Mouse (Mus musculus): ENCODE measurements around the gene Ttll1. TPM values are rescaled to one million over a fixed set of nuclear protein-coding genes. Genes with fewer than 3 reads are reported as not detected.

Gene Ttll1
- polyA plus RNA-seq, 1 experiment from 2014 or later: 15.1 TPM

- H3K4me2 ChIP-seq: no peak overlapping the region
- 67% methylated on average over 2 of the region's 2 CpGs for WGBS
- no peak for DNase-seq
- no peaks in the 10 kb centered on the region for H3K27me3 ChIP-seq (ENCODE audit: insufficient read depth, low read length)
- peak overlapping the region; percentile 73 for H3K27ac ChIP-seq (ENCODE audit: low read depth)
- no peak overlapping the region for H3K9ac ChIP-seq
- peaks cover 21% of the 10 kb centered on the region; the same call in 1 of the 2 replicates for H3K4me1 ChIP-seq (ENCODE audit: insufficient read depth)
- ATAC-seq (ENCODE audit: insufficient read depth): peak; percentile 38; the same call in 1 of the 2 replicates
- H3K4me3 ChIP-seq (ENCODE audit: low read depth, low read length): no peak overlapping the region
- no peaks in the 10 kb centered on the region for H3K36me3 ChIP-seq (ENCODE audit: insufficient read depth)
- TF ChIP-seq CTCF (IDR thresholded peaks at IDR 0.05; ENCODE audit: low read depth): no peak
- no peaks in the 10 kb centered on the region for H3K9me3 ChIP-seq (ENCODE audit: low read depth, low read length)
Measured at GRCm38 (mm10) chr15:83445908-83446307, 64.8 kb downstream of the Ttll1 start.

- H3K4me1 ChIP-seq (ENCODE audit: insufficient read depth): peaks cover 21% of the 10 kb centered on the region; the same call in 1 of the 2 replicates
- no peak overlapping the region for H3K9ac ChIP-seq
- ATAC-seq (ENCODE audit: insufficient read depth): no peak
- peak overlapping the region; percentile 72; the same call in 1 of the 2 replicates for H3K27ac ChIP-seq (ENCODE audit: low read depth)
- DNase-seq: no peak
- TF ChIP-seq CTCF (IDR thresholded peaks at IDR 0.05; ENCODE audit: low read depth): no peak
- no peaks in the 10 kb centered on the region for H3K27me3 ChIP-seq (ENCODE audit: insufficient read depth, low read length)
- no peak overlapping the region for H3K4me3 ChIP-seq (ENCODE audit: low read depth, low read length)
- no peaks in the 10 kb centered on the region for H3K36me3 ChIP-seq (ENCODE audit: insufficient read depth)
- WGBS: 56% methylated on average over 5 of the region's 5 CpGs
- no peaks in the 10 kb centered on the region for H3K9me3 ChIP-seq (ENCODE audit: low read depth, low read length)
- H3K4me2 ChIP-seq: no peak overlapping the region
Measured at GRCm38 (mm10) chr15:83445383-83445782, 65.3 kb downstream of the Ttll1 start.

DNA sequence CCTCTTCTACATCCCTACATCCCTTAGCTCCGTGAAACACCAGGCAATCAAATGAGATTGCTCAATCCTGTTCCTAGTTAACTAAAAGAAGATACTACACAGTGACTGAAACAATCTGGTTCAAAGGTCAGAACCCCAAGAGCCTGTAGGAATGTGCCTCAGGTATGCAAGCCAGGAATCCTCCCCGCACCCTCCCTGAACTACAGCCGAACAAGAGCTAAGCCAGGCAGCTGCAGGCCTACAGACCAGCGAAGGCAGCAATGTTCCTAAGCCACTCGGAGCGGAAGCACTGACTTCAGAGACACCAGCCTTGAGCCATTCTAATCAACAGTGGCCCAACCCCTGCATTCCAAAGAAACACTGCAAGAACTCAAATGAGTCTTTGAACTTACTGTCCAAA is 66.3 kb downstream of the Ttll1 start:
- H3K4me1 ChIP-seq (ENCODE audit: insufficient read depth): peaks cover 21% of the 10 kb centered on the region; the same call in 1 of the 2 replicates
- H3K9ac ChIP-seq: no peak overlapping the region
- DNase-seq (peak; percentile 34), ATAC-seq (ENCODE audit: insufficient read depth) (no peak)
- WGBS: 47% methylated on average over 6 of the region's 6 CpGs
- TF ChIP-seq CTCF (IDR thresholded peaks at IDR 0.05; ENCODE audit: low read depth): no peak
- no peak overlapping the region for H3K27ac ChIP-seq (ENCODE audit: low read depth)
- H3K4me2 ChIP-seq: no peak overlapping the region
- no peaks in the 10 kb centered on the region for H3K9me3 ChIP-seq (ENCODE audit: low read depth, low read length)
- H3K4me3 ChIP-seq (ENCODE audit: low read depth, low read length): no peak overlapping the region
- no peaks in the 10 kb centered on the region for H3K27me3 ChIP-seq (ENCODE audit: insufficient read depth, low read length)
- H3K36me3 ChIP-seq (ENCODE audit: insufficient read depth): no peaks in the 10 kb centered on the region

DNA sequence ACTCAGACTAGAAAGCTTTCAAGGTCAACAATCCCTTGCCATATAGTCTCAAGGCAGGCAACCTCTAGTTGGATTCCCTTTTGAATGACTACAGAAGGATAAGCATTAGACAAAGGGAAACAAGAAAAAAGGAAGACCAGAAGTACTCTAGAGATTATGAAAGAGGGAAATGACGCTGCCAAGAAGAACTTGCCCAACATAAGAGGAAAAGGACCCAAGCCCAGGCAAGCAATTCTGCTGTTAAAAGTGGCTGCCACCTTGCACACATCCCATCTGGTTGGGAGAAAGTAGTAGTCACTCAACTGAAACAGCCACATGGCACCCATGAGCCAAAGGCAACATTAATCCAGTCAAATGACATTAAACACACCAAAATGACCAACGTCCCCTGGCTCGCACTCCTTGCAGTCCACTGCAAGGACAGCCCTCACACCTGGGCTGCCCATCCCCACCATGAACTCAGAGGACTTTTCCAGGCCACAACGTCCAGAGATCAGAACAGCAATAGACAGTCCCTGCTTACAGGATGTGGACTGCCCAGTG is 68.1 kb downstream of the Ttll1 start:
- WGBS: 85% methylated on average over 4 of the region's 4 CpGs
- peaks cover 14% of the 10 kb centered on the region; the same call in 1 of the 2 replicates for H3K4me1 ChIP-seq (ENCODE audit: insufficient read depth)
- ATAC-seq (ENCODE audit: insufficient read depth) (no peak), DNase-seq (no peak)
- H3K9me3 ChIP-seq (ENCODE audit: low read depth, low read length): no peaks in the 10 kb centered on the region
- no peaks in the 10 kb centered on the region for H3K27me3 ChIP-seq (ENCODE audit: insufficient read depth, low read length)
- no peak overlapping the region for H3K4me3 ChIP-seq (ENCODE audit: low read depth, low read length)
- H3K36me3 ChIP-seq (ENCODE audit: insufficient read depth): no peaks in the 10 kb centered on the region
- TF ChIP-seq CTCF (IDR thresholded peaks at IDR 0.05; ENCODE audit: low read depth): no peak
- no peak overlapping the region for H3K4me2 ChIP-seq
- no peak overlapping the region for H3K9ac ChIP-seq
- H3K27ac ChIP-seq (ENCODE audit: low read depth): no peak overlapping the region

- Histone ChIP-seq H3K4me3 (ENCODE audit: low read depth, low read length) (no peak overlapping the region), H3K27ac (ENCODE audit: low read depth) (no peak overlapping the region), H3K9ac (no peak overlapping the region), H3K4me2 (no peak overlapping the region), H3K4me1 (ENCODE audit: insufficient read depth) (peaks cover 8% of the 10 kb centered on the region; the same call in 1 of the 2 replicates), H3K27me3 (ENCODE audit: insufficient read depth, low read length) (no peaks in the 10 kb centered on the region), H3K9me3 (ENCODE audit: low read depth, low read length) (no peaks in the 10 kb centered on the region), H3K36me3 (ENCODE audit: insufficient read depth) (no peaks in the 10 kb centered on the region)
- WGBS: 48% methylated on average over 5 of the region's 5 CpGs
- DNase-seq (no peak), ATAC-seq (ENCODE audit: insufficient read depth) (no peak)
- TF ChIP-seq CTCF (IDR thresholded peaks at IDR 0.05; ENCODE audit: low read depth): no peak
Measured at GRCm38 (mm10) chr15:83440726-83441125, 70.0 kb downstream of the Ttll1 start.

GRCm38 (mm10) chr15:83436541-83436940 is 74.2 kb downstream of the Ttll1 start:
- 85% methylated on average over 9 of the region's 9 CpGs for WGBS
- Histone ChIP-seq H3K4me2 (no peak overlapping the region), H3K27me3 (ENCODE audit: insufficient read depth, low read length) (no peaks in the 10 kb centered on the region), H3K9me3 (ENCODE audit: low read depth, low read length) (no peaks in the 10 kb centered on the region), H3K4me1 (ENCODE audit: insufficient read depth) (peaks cover 13% of the 10 kb centered on the region), H3K27ac (ENCODE audit: low read depth) (no peak overlapping the region), H3K9ac (no peak overlapping the region), H3K36me3 (ENCODE audit: insufficient read depth) (no peaks in the 10 kb centered on the region), H3K4me3 (ENCODE audit: low read depth, low read length) (no peak overlapping the region)
- no peak for ATAC-seq (ENCODE audit: insufficient read depth)
- no peak for TF ChIP-seq CTCF (IDR thresholded peaks at IDR 0.05; ENCODE audit: low read depth)
- DNase-seq: no peak

DNA sequence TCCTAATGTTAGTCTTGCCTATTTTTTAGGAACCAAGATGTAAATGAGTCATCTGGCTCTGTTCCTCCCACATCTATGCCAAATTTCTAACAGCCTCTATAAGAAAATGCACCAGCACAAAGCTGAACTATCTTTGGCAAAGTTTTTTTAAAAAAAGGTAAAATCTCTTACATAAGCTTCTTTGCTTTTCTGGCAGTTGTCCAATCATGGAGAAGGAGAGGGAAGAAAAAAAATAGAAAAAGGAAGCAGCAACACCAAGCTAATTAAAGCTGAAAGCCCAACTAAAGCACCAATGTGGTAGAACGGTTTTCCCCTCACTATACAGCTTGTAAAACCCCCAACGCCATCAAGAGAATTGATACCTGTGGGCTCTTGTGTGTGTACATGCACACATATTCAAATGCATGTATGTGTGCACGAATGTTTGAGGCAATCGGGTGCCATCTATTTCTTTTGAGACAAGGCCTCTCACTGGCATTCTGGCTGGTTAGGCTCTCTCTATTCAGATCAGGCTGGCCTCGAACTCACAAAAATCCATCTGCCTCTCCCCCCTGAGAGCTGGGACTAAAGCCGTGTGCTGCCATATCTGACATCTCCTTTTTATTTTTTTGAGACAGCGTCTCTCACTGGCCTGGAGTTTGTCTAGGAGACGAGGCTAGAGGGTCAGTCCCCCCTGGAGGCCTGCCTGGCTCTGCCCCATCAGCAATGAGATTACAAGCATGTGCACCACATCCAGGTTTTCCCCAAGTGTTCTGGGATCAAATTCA is 75.2 kb downstream of the Ttll1 start:
- H3K9me3 ChIP-seq (ENCODE audit: low read depth, low read length): no peaks in the 10 kb centered on the region
- TF ChIP-seq CTCF (IDR thresholded peaks at IDR 0.05; ENCODE audit: low read depth): no peak
- H3K27ac ChIP-seq (ENCODE audit: low read depth): no peak overlapping the region
- peaks cover 15% of the 10 kb centered on the region for H3K4me1 ChIP-seq (ENCODE audit: insufficient read depth)
- no peaks in the 10 kb centered on the region for H3K36me3 ChIP-seq (ENCODE audit: insufficient read depth)
- ATAC-seq (ENCODE audit: insufficient read depth) (no peak), DNase-seq (peak; percentile 44)
- H3K4me2 ChIP-seq: no peak overlapping the region
- 71% methylated on average over 8 of the region's 8 CpGs for WGBS
- no peak overlapping the region for H3K9ac ChIP-seq
- no peaks in the 10 kb centered on the region for H3K27me3 ChIP-seq (ENCODE audit: insufficient read depth, low read length)
- H3K4me3 ChIP-seq (ENCODE audit: low read depth, low read length): no peak overlapping the region

Measured in lung, embryonic 14.5 days (tissue).